ENCODE assay signal across 17 mouse cellular contexts in genomic region chr2:158615702-158616101, GRCm38 (mm10). TPM values are rescaled to one million over a fixed set of nuclear protein-coding genes. Genes with fewer than 3 reads are reported as not detected.
DNase-seq lines count a peak whose midpoint lies in the region; ATAC-seq lines count a peak whose summit lies in the region.
"Had no signal": no experiment of that assay in that cellular context is flagged by ENCODE, and none has a peak within 500 bp of the region (broad histone marks: within the 10 kb centered on the region; RNA-seq: fewer than 3 reads in every experiment).

No protein-coding gene starts in this region.

- peaks cover 73% of the 10 kb centered on the region for H3K27me3 ChIP-seq in forebrain, embryonic 11.5 days (ENCODE audit: control insufficient read depth, insufficient read depth, low read length)
- H3K27me3 ChIP-seq in hindbrain, embryonic 11.5 days (ENCODE audit: control insufficient read depth, insufficient read depth, low read length): peaks cover 78% of the 10 kb centered on the region
- peaks cover 100% of the 10 kb centered on the region for H3K27me3 ChIP-seq in midbrain, embryonic 10.5 days (ENCODE audit: low read depth, poor library complexity, severe bottlenecking)
- H3K27me3 ChIP-seq in neural tube, embryonic 12.5 days (replicated peaks): peaks cover 92% of the 10 kb centered on the region
- H3K27me3 ChIP-seq in kidney, embryonic 16.5 days (ENCODE audit: insufficient read depth, low read length): peaks cover 93% of the 10 kb centered on the region

- H3K9ac ChIP-seq in forebrain, embryonic 11.5 days (ENCODE audit: low read length): peak overlapping the region; percentile 29
- H3K9ac ChIP-seq in hindbrain, embryonic 11.5 days (ENCODE audit: low read depth, low read length): peak overlapping the region; percentile 44
- peak overlapping the region; percentile 70 for H3K9ac ChIP-seq in neural tube, embryonic 12.5 days
- no peak overlapping the region for H3K9ac ChIP-seq in kidney, embryonic 16.5 days (replicated peaks; ENCODE audit: low read length)
- H3K9ac ChIP-seq: liver, embryonic 14.5 days had no signal

- H3K4me1 ChIP-seq in forebrain, embryonic 11.5 days (replicated peaks; ENCODE audit: control insufficient read depth, insufficient read depth, low read length): peaks cover 13% of the 10 kb centered on the region
- peaks cover 3% of the 10 kb centered on the region; the same call in 1 of the 2 replicates for H3K4me1 ChIP-seq in hindbrain, embryonic 11.5 days (replicated peaks; ENCODE audit: control insufficient read depth, insufficient read depth, low read length)
- H3K4me1 ChIP-seq in midbrain, embryonic 10.5 days: peaks cover 44% of the 10 kb centered on the region
- H3K4me1 ChIP-seq in neural tube, embryonic 12.5 days: peaks cover 19% of the 10 kb centered on the region
- H3K4me1 ChIP-seq in kidney, embryonic 16.5 days (ENCODE audit: insufficient read depth, low read length): peaks cover 14% of the 10 kb centered on the region

- peak overlapping the region; percentile 18; the same call in 1 of the 2 replicates for H3K4me3 ChIP-seq in forebrain, embryonic 11.5 days (ENCODE audit: low read depth, low read length)
- peak overlapping the region; percentile 37; the same call in 1 of the 2 replicates for H3K4me3 ChIP-seq in hindbrain, embryonic 11.5 days (ENCODE audit: low read depth, low read length)
- H3K4me3 ChIP-seq in midbrain, embryonic 10.5 days: peak overlapping the region; percentile 40; the same call in 1 of the 2 replicates
- H3K4me3 ChIP-seq in neural tube, embryonic 12.5 days: peak overlapping the region; percentile 51
- no peak overlapping the region for H3K4me3 ChIP-seq in kidney, embryonic 16.5 days (ENCODE audit: low read length)
- H3K4me3 ChIP-seq: layer of hippocampus, adult 2 months had no signal

- intact Hi-C loops in left cerebral cortex, postnatal 14 days (cut with DNase I): no loop called here

- no peak overlapping the region for H3K27ac ChIP-seq in forebrain, embryonic 11.5 days (ENCODE audit: low read depth, low read length)
- peak overlapping the region; percentile 54 for H3K27ac ChIP-seq in hindbrain, embryonic 11.5 days (ENCODE audit: low read depth, low read length)
- no peak overlapping the region for H3K27ac ChIP-seq in midbrain, embryonic 10.5 days (replicated peaks)
- H3K27ac ChIP-seq in neural tube, embryonic 12.5 days: peak overlapping the region; percentile 60; the same call in 1 of the 2 replicates
- H3K27ac ChIP-seq in kidney, embryonic 16.5 days (ENCODE audit: low read length): no peak overlapping the region
- H3K27ac ChIP-seq: layer of hippocampus, adult 2 months; liver, embryonic 14.5 days had no signal

- peak overlapping the region; percentile 35; the same call in 1 of the 2 replicates for H3K4me2 ChIP-seq in forebrain, embryonic 11.5 days (ENCODE audit: low read depth, low read length, severe bottlenecking)
- H3K4me2 ChIP-seq in hindbrain, embryonic 11.5 days (replicated peaks; ENCODE audit: low read depth, low read length): peak overlapping the region; percentile 34
- peak overlapping the region; percentile 56 for H3K4me2 ChIP-seq in neural tube, embryonic 12.5 days (replicated peaks)
- H3K4me2 ChIP-seq in kidney, embryonic 16.5 days (replicated peaks; ENCODE audit: low read depth, low read length): no peak overlapping the region

- DNase-seq in forebrain, embryonic 11.5 days (ENCODE audit: low spot score): no peak
- DNase-seq in hindbrain, embryonic 11.5 days (ENCODE audit: low spot score): peak; percentile 51
- DNase-seq in midbrain, embryonic 10.5 days (ENCODE audit: low spot score): peak; percentile 23
- no peak for DNase-seq in layer of hippocampus, adult 18-20 months (ENCODE audit: low spot score in 2 of 2)
- DNase-seq in testis, postnatal 14 days (ENCODE audit: low spot score): no peak
- no peak for DNase-seq in left cerebral cortex, postnatal 14 days (ENCODE audit: low spot score in 2 of 2)
- DNase-seq: cerebellum, adult 11 months; kidney, adult 18-20 months; lung, postnatal 14 days; right cerebral cortex, postnatal 25 days had no signal

- H3K36me3 ChIP-seq in forebrain, embryonic 11.5 days (ENCODE audit: control insufficient read depth, insufficient read depth, low read length): no peaks in the 10 kb centered on the region
- H3K36me3 ChIP-seq in hindbrain, embryonic 11.5 days (ENCODE audit: control insufficient read depth, insufficient read depth, low read length): no peaks in the 10 kb centered on the region
- no peaks in the 10 kb centered on the region for H3K36me3 ChIP-seq in midbrain, embryonic 10.5 days
- no peaks in the 10 kb centered on the region for H3K36me3 ChIP-seq in neural tube, embryonic 12.5 days
- H3K36me3 ChIP-seq in kidney, embryonic 16.5 days (ENCODE audit: insufficient read depth, low read length): no peaks in the 10 kb centered on the region

- WGBS in forebrain, embryonic 11.5 days: 3% methylated on average over 13 of the region's 13 CpGs
- WGBS in hindbrain, embryonic 11.5 days: 3% methylated on average over 13 of the region's 13 CpGs
- WGBS in midbrain, embryonic 10.5 days: 3% methylated on average over 13 of the region's 13 CpGs
- 3% methylated on average over 13 of the region's 13 CpGs for WGBS in neural tube, embryonic 12.5 days
- 4% methylated on average over 13 of the region's 13 CpGs for WGBS in kidney, embryonic 16.5 days

- no peak for ATAC-seq in forebrain, embryonic 11.5 days (replicated peaks; ENCODE audit: low FRiP score)
- ATAC-seq in hindbrain, embryonic 11.5 days (ENCODE audit: low FRiP score): no peak
- no peak for ATAC-seq in neural tube, embryonic 12.5 days (ENCODE audit: low FRiP score, low read depth)
- no peak for ATAC-seq in kidney, embryonic 16.5 days (ENCODE audit: low FRiP score, low TSS enrichment)

- no peaks in the 10 kb centered on the region for H3K9me3 ChIP-seq in forebrain, embryonic 11.5 days (ENCODE audit: control insufficient read depth, low read length)
- H3K9me3 ChIP-seq in hindbrain, embryonic 11.5 days (ENCODE audit: control insufficient read depth, low read length): no peaks in the 10 kb centered on the region
- H3K9me3 ChIP-seq in midbrain, embryonic 10.5 days (replicated peaks): no peaks in the 10 kb centered on the region
- H3K9me3 ChIP-seq in neural tube, embryonic 12.5 days: no peaks in the 10 kb centered on the region
- no peaks in the 10 kb centered on the region for H3K9me3 ChIP-seq in kidney, embryonic 16.5 days (ENCODE audit: low read length)

RNA-seq across cellular contexts. Expression of gene Slc32a1, which starts 5.1 kb away (rescaled TPM):
- polyA plus RNA-seq in forebrain, embryonic 11.5 days (2014; fragmentation: Nextera tagmentation; extraction: Ambion mirVana): 1.9 and 2.5 TPM in 2 replicates
- polyA plus RNA-seq in hindbrain, embryonic 11.5 days (2014; fragmentation: Nextera tagmentation; extraction: Ambion mirVana): 1.9 and 2.9 TPM in 2 replicates
- 0.25 and 0.68 TPM in 2 replicates for polyA plus RNA-seq in midbrain, embryonic 10.5 days (2016; fragmentation: Nextera tagmentation; extraction: Ambion mirVana)
- 3.5 and 4.4 TPM in 2 replicates for polyA plus RNA-seq in neural tube, embryonic 12.5 days (2016; fragmentation: Nextera tagmentation; extraction: Ambion mirVana)
- 10 to 100 TPM; 71.2 to 76.5 TPM for total RNA-seq in layer of hippocampus, adult 18-20 months (2021)
- 10 to 100 TPM; 89.6 to 100.0 TPM for total RNA-seq in left cerebral cortex, postnatal 14 days (2021)
- polyA plus RNA-seq in kidney, embryonic 16.5 days (2015; fragmentation: Nextera tagmentation; extraction: Ambion mirVana): 0.12 TPM in 1 of 2 replicates, not detected in the other
- total RNA-seq: heart, adult 8-10 months; heart, postnatal 25 days; MEL had no signal

RNA-seq across cellular contexts. Expression of gene Actr5, which starts 9.0 kb away (rescaled TPM):
- polyA plus RNA-seq in forebrain, embryonic 11.5 days (2014; fragmentation: Nextera tagmentation; extraction: Ambion mirVana): 20.6 and 20.7 TPM in 2 replicates
- 13.7 and 16.7 TPM in 2 replicates for polyA plus RNA-seq in hindbrain, embryonic 11.5 days (2014; fragmentation: Nextera tagmentation; extraction: Ambion mirVana)
- 14.1 and 14.8 TPM in 2 replicates for polyA plus RNA-seq in midbrain, embryonic 10.5 days (2016; fragmentation: Nextera tagmentation; extraction: Ambion mirVana)
- 20.3 and 20.5 TPM in 2 replicates for polyA plus RNA-seq in neural tube, embryonic 12.5 days (2016; fragmentation: Nextera tagmentation; extraction: Ambion mirVana)
- 10 to 100 TPM; 10.3 to 12.7 TPM for total RNA-seq in layer of hippocampus, adult 18-20 months (2021)
- total RNA-seq in left cerebral cortex, postnatal 14 days (2021): 10 to 100 TPM in 1 of 2 experiments, 1 to 10 TPM in 1; 9.1 to 10.1 TPM
- 5.1 and 9.7 TPM in 2 replicates for polyA plus RNA-seq in kidney, embryonic 16.5 days (2015; fragmentation: Nextera tagmentation; extraction: Ambion mirVana)

RNA-seq across cellular contexts. Expression of gene Ppp1r16b, which starts 49.5 kb away (rescaled TPM):
- 2.8 TPM in 2 replicates for polyA plus RNA-seq in forebrain, embryonic 11.5 days (2014; fragmentation: Nextera tagmentation; extraction: Ambion mirVana)
- 2.4 and 3.6 TPM in 2 replicates for polyA plus RNA-seq in hindbrain, embryonic 11.5 days (2014; fragmentation: Nextera tagmentation; extraction: Ambion mirVana)
- polyA plus RNA-seq in midbrain, embryonic 10.5 days (2016; fragmentation: Nextera tagmentation; extraction: Ambion mirVana): 3.6 and 3.7 TPM in 2 replicates
- polyA plus RNA-seq in neural tube, embryonic 12.5 days (2016; fragmentation: Nextera tagmentation; extraction: Ambion mirVana): 4.2 and 4.5 TPM in 2 replicates
- total RNA-seq in layer of hippocampus, adult 18-20 months (2021): 100 to 1,000 TPM; 141 to 144 TPM
- 10 to 100 TPM; 74.2 to 76.5 TPM for total RNA-seq in left cerebral cortex, postnatal 14 days (2021)
- 14.1 and 17.7 TPM in 2 replicates for polyA plus RNA-seq in kidney, embryonic 16.5 days (2015; fragmentation: Nextera tagmentation; extraction: Ambion mirVana)

Comparison
In these comparisons a context has a peak if more than half of its experiments do, and no peak if none do; other contexts are left out.
1. DNase-seq: peak in hindbrain, embryonic 11.5 days (single experiment) and midbrain, embryonic 10.5 days (single experiment); none in forebrain, embryonic 11.5 days (single experiment), layer of hippocampus, adult 18-20 months (0 of 2), testis, postnatal 14 days (single experiment) and left cerebral cortex, postnatal 14 days (0 of 2).
2. H3K27ac ChIP-seq: peak in hindbrain, embryonic 11.5 days (single experiment) and neural tube, embryonic 12.5 days (single experiment); none in forebrain, embryonic 11.5 days (single experiment), midbrain, embryonic 10.5 days (single experiment) and kidney, embryonic 16.5 days (single experiment).